In the genomic region with DNA sequence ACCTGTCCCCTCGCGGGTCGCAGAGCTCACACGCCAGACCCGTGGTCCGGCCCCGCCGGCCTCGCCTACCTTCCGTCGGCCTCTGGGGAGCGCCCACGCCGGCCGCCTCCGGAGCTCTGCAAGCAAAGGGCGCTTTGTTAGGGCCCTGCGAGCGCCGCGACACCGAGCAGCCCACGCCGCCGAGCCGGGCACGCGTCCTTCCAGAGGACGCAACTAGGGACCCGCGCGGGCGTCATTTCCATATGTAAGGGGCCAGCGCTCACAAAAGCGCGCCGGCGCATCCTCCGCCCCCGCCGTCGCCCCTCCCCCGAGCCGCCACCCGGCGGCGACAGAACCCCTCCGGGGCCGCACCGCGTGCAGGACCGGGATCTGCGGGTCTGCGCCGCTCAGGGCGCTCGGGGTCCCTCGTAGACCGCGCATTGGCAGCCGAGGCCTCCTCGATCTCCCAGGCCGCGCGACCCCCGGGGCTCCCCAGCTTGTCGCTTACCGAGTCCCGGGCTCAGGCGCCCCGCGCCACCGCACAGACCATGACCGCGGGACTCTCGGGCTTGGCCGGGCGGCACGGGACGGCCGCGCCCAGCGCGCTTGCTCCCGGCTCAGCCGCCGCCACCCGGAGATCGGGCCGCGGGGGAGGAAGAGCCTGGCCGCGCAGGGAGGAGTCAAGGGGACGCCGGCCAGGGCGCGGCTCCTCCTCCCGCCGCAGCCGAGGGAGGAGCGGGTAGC, we compare ENCODE assay signal across 8 mouse cellular contexts. TPM values are rescaled to one million over a fixed set of nuclear protein-coding genes. Genes with fewer than 3 reads are reported as not detected.
DNase-seq lines count a peak whose midpoint lies in the region; ATAC-seq lines count a peak whose summit lies in the region.

No protein-coding gene starts in this region.

- peaks cover 50% of the 10 kb centered on the region for H3K4me1 ChIP-seq in hindbrain, embryonic 13.5 days (replicated peaks)
- H3K4me1 ChIP-seq in megakaryocyte, embryonic 14.5 days = peaks cover 53% of the 10 kb centered on the region

- peak; percentile 80 for DNase-seq in ZHBTc4 (ENCODE audit: low read depth, low spot score)
- peak; percentile 71 to 77 for DNase-seq in cerebellum, postnatal 25 days
- peak; percentile 42 to 52 for DNase-seq in frontal cortex, postnatal 25 days (ENCODE audit: low spot score in 2 of 2)
- peak; percentile 61 to 73 for DNase-seq in left cerebral cortex, adult 8-10 months (ENCODE audit: low spot score in 2 of 2)
- DNase-seq in right cerebral cortex, postnatal 10 days (ENCODE audit: low spot score in 2 of 2) = peak; percentile 86 to 87
- peak; percentile 81 for DNase-seq in urinary bladder, postnatal 14 days (ENCODE audit: low spot score)

- H3K36me3 ChIP-seq in hindbrain, embryonic 13.5 days = no peaks in the 10 kb centered on the region
- peaks cover 13% of the 10 kb centered on the region for H3K36me3 ChIP-seq in megakaryocyte, embryonic 14.5 days (replicated peaks; ENCODE audit: low read length)

- peak overlapping the region; percentile 82 for H3K4me3 ChIP-seq in hindbrain, embryonic 13.5 days
- H3K4me3 ChIP-seq in megakaryocyte, embryonic 14.5 days (replicated peaks) = peak overlapping the region; percentile 95

- H3K9ac ChIP-seq in hindbrain, embryonic 13.5 days = peak overlapping the region; percentile 94

- H3K27ac ChIP-seq in hindbrain, embryonic 13.5 days = peak overlapping the region; percentile 94

- no peaks in the 10 kb centered on the region for H3K9me3 ChIP-seq in hindbrain, embryonic 13.5 days
- no peaks in the 10 kb centered on the region for H3K9me3 ChIP-seq in megakaryocyte, embryonic 14.5 days

- under 1% methylated on average over 87 of the region's 101 CpGs for WGBS in hindbrain, embryonic 13.5 days

- ATAC-seq in hindbrain, embryonic 13.5 days (ENCODE audit: low FRiP score) = peak; percentile 84

- peak overlapping the region; percentile 73 for H3K4me2 ChIP-seq in hindbrain, embryonic 13.5 days

- 0 out of 2 replicates have a peak, but pooled peaks cover 9% of the 10 kb centered on the region for H3K27me3 ChIP-seq in hindbrain, embryonic 13.5 days
- peaks cover 11% of the 10 kb centered on the region for H3K27me3 ChIP-seq in megakaryocyte, embryonic 14.5 days (replicated peaks)

RNA-seq across cellular contexts. Expression of gene Nin, which starts 2.0 kb away (rescaled TPM):
- 13.3 and 13.4 TPM in 2 replicates for polyA plus RNA-seq in hindbrain, embryonic 13.5 days (2015; fragmentation: Nextera tagmentation; extraction: Ambion mirVana)
- total RNA-seq in left cerebral cortex, adult 8-10 months (2022) = 10 to 100 TPM; 55.3 to 67.9 (median 64.0) TPM
- 2.2 and 5.0 TPM in 2 replicates for polyA plus RNA-seq in megakaryocyte, embryonic 14.5 days (2012; ENCODE audit: insufficient read depth, low replicate concordance)

RNA-seq across cellular contexts. Expression of gene Abhd12b, which starts 42.4 kb away (rescaled TPM):
- 0.12 TPM in 1 of 2 replicates, not detected in the other for polyA plus RNA-seq in hindbrain, embryonic 13.5 days (2015; fragmentation: Nextera tagmentation; extraction: Ambion mirVana)
- total RNA-seq in left cerebral cortex, adult 8-10 months (2022) = under 1 TPM in 3 of 4 experiments, not detected in 1; 0.42 to 0.57 (median 0.56) TPM
- polyA plus RNA-seq in megakaryocyte, embryonic 14.5 days (2012; ENCODE audit: insufficient read depth, low replicate concordance) = not detected in 2 replicates

Comparison
In these comparisons a context has a peak if more than half of its experiments do, and no peak if none do; other contexts are left out.
1. Peak in every context shown above with its lines: DNase-seq, ATAC-seq, H3K4me3 ChIP-seq and H3K27ac ChIP-seq.